Mouse (Mus musculus) macrophage (primary cell): Measurements from ENCODE around the gene Meiob. TPM values are rescaled to one million over a fixed set of nuclear protein-coding genes. Genes with fewer than 3 reads are reported as not detected.

Source experiments
- H3K27ac ChIP-seq: fragments of 350-480 bp; formaldehyde crosslinking; 2 replicates; pipeline ENCODE4 v1.9.0; 2021
- H3K36me3 ChIP-seq: fragments of 350-480 bp; formaldehyde crosslinking; 2 replicates; pipeline ENCODE4 v1.9.0; 2021; ENCODE audit errors: inconsistent target
- H3K4me3 ChIP-seq: fragments of 350-480 bp; formaldehyde crosslinking; 2 replicates; pipeline ENCODE4 v1.9.0; 2021; ENCODE audit errors: inconsistent target
- H3K79me2 ChIP-seq: fragments of 350-480 bp; formaldehyde crosslinking; 2 replicates; pipeline ENCODE4 v1.9.0; 2021; ENCODE audit errors: inconsistent target
- WGBS: methylation state at CpG from one replicate; pipeline ENCODE4 v1.1.7; 2026; ENCODE audit warnings: inconsistent platforms; ENCODE audit not compliant: missing documents; 5-methylcytosine and 5-hydroxymethylcytosine counted together
- polyA plus RNA-seq: library from polyadenylated mRNA; stranded (reverse); fragments of 250-400 nt; gene quantifications from 3 replicates; pipeline ENCODE4 v1.2.4, GENCODE M21; 2018; ENCODE audit warnings: inconsistent platforms
- total RNA-seq, 78 experiments: library from RNA; depleted of rRNA; stranded (reverse); fragments of 250-400 nt; gene quantifications; 1 replicate in 9 of 78; 2 replicates in 24 of 78; 3 replicates in 43 of 78; 4 replicates in 2 of 78; pipeline ENCODE4 v1.2.4; 2018; ENCODE audit warnings: inconsistent platforms in 56 of 78

Meiob gene
- total RNA-seq (2018; cell fraction: chromatin; rRNA removed), result under 1 TPM in 1 of 26 experiments, not detected in 25; 0.36 TPM
- total RNA-seq (2018; cell fraction: cytosol; rRNA removed), result not detected
- total RNA-seq (2018; cell fraction: nucleus; rRNA removed), result not detected
- not detected in 3 replicates for polyA plus RNA-seq

DNA sequence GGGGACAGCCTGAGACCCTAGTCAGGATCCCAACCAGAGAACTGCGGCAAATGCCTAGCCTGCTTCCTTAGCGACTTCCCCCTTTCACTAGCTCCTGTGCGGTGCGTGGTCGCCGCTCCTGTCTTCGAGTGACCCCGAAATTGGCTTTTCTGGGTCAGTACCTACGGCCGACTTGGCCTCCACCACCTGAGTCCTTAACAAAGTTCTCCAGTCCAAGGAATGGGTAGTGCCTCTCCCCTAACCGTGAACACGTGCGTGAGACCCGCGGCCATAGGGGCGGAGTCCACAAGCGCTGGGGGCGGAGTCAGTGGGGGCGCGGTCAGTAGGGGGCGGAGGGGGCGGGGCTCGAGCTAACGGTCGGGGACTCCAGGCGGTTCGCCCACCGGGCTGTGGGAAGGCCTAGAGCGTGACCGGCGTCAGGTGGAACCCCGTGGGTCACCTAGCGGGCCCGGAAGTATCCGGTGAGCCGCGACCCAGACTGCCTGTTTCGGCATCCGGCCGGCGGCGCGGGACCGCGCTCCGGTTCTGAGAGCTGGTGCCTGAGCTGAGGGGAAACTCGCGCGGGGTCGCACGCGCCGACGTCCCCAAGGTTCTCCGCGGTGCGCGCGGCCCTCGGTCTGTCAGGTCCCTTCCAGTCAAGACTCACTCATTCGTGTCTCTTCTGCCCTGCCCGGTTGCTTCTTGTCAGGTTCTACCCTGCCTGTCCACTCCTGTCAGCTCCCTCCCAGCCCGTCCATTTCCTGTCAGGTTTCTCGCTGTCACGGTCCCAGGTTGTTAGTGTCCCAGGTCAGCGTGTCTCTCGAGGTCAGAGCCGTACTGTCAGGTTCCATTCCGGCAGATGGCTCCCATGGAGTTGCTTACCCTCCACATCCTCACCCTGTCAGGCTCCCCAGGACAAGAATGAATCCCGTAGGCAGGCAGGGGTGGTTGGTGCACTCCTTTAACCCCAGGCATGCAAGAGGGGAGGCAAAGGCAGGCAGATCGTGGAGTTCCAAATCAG, at the start of gene Meiob:
Gene Meiob, plus strand, starts transcription at position 338 of the 1,000 bp plus-strand sequence.
- Histone ChIP-seq H3K4me3 (peak within 1 kb of the TSS; percentile 50), H3K36me3 (no peaks in the 10 kb centered on the region), H3K27ac (no peak within 1 kb of the TSS), H3K79me2 (no peaks in the 10 kb centered on the region)
- 2% methylated on average over 68 of the region's 71 CpGs for WGBS

DNA sequence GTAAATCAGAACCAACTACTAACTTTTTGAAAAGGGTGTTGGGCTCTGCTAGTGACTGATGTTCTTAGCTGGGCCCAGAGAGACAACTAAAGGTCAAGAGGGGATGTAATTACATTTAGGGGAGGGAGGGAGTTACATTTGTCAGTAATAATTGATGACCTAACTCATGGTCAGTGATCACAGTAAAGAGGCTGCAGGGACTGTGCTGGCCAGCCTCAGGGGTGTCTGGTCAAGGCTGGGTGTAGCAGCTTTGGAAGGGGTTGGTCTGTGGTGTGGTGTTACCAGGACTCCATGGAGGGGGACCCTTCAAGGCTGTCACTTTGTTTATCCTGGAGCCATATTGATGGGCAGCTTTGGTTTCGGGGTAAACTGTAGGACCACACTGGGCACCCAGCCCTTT, 46.7 kb upstream of the Meiob start:
- Histone ChIP-seq H3K36me3 (no peaks in the 10 kb centered on the region), H3K79me2 (no peaks in the 10 kb centered on the region), H3K4me3 (no peak overlapping the region), H3K27ac (no peak overlapping the region)
- WGBS, result 100% methylated on average over 1 of the region's 1 CpGs

DNA sequence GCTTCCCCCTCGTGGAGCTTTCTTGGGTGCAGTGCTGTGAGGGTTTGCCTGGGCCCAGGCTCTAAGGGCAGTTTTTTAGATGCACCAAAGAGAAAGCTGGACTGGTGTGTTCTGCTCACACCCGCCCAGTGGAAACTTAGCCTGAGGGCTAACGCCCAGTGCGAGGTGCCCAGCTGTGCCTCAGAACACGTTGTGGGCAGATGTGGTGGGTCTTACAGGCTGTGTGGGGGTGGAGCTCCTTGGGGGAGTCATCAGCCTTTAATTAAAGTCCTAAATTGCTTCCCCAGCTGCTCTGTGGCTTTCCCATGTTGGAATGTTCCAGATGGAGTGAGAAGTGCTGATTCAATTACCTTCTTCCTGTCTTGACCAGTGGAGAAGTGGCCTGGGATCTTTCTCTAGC, 43.0 kb upstream of the Meiob start:
- Histone ChIP-seq H3K79me2 (no peaks in the 10 kb centered on the region), H3K36me3 (no peaks in the 10 kb centered on the region), H3K4me3 (no peak overlapping the region), H3K27ac (no peak overlapping the region)
- WGBS, result 57% methylated on average over 5 of the region's 5 CpGs

DNA sequence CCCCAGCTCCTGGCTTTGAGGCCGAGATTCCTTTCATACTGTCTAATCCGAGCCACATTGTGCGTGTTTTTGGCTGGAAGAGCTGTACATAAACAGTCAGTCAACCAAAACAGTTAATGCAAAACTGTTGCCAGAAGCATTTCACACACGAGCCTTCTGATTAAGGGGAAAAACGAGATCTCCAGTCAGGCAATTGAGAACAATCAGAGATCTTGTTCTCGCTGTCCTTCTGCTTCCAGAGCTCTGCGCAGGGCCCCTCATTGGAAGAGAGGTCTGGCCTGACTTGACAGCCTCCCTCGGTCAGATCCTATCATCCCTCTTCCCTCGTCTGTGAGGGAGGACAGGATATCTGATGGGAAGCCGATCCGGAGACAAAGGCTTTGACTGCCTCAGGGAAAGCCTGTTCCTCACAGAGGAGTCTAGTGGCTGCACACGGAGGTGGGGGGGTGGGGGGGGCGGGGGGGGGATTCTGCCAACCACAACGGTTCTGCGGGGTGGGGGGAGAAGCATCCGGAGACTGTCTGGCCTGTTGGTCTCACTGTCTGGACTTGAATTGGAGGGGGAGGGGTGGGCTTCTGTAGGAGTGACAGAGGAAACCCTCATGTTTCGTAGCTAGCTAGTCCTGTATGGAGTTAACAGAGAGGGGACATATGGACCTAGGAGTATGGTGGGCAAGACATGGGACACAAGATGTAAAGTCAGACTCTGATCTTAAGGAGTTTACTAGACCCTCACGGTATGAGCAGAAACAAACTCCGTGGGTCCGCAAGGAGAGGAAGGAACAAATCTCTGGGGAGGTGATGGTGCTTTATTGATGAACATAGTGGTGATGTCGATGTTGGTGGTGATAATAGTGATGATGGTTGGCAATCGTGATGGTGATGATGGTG, 38.8 kb upstream of the Meiob start:
- H3K27ac ChIP-seq, result no peak overlapping the region
- no peaks in the 10 kb centered on the region for H3K79me2 ChIP-seq
- WGBS, result 54% methylated on average over 22 of the region's 22 CpGs
- H3K4me3 ChIP-seq, result no peak overlapping the region
- no peaks in the 10 kb centered on the region for H3K36me3 ChIP-seq

DNA sequence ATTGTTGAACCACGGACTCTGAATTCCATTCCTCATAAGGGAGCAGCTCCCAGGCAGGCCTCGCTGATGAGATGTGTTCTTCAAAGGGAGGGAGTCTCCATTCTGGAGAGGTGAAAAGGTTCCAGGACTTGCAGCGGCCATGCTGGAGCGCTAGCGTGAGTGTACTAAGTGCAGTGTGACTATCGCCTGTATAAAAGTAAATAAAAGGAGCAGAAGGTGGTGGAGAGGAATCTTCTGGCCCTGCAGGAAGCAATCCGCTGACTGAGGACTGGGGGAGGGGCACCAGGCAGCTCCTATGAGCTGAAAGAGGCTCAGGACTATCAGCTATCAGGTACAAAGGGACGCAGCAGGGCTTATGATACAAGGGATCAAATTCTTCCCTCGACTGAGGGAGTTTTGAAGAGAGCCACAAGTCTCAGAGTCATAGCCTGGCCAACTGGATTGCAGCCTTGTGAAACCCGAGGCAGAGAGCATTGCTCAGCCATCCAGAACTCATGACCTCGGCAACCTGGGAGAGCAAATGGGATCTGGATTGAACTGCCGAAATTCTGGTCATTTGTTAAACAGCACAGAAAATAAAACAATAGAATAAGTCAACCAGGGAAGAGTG, 37.7 kb upstream of the Meiob start:
- Histone ChIP-seq H3K79me2 (no peaks in the 10 kb centered on the region), H3K4me3 (no peak overlapping the region), H3K27ac (no peak overlapping the region), H3K36me3 (no peaks in the 10 kb centered on the region)
- 46% methylated on average over 12 of the region's 12 CpGs for WGBS

DNA sequence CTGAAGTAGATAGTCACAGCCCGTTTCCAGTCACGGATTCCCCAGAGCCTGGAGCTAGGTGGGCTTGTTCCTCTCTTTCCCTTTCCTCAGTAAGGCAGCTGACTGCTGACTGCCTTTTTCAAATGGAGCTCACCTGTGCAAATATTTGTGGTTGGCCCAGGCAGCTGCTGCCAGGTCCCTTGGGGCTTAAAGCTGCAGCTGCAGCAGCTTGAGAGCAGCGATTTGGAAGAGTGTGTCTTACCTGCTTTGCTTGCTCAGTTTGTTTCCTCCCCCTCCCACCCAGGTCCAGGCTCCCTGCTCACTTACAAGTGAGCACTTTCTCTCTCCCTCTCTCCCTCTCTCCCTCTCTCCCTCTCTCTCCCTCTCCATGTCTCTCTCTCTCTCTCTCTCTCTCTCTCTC, 34.9 kb upstream of the Meiob start:
- no peak overlapping the region for H3K27ac ChIP-seq
- WGBS, result 33% methylated on average over 3 of the region's 3 CpGs
- no peaks in the 10 kb centered on the region for H3K36me3 ChIP-seq
- no peak overlapping the region for H3K4me3 ChIP-seq
- no peaks in the 10 kb centered on the region for H3K79me2 ChIP-seq

DNA sequence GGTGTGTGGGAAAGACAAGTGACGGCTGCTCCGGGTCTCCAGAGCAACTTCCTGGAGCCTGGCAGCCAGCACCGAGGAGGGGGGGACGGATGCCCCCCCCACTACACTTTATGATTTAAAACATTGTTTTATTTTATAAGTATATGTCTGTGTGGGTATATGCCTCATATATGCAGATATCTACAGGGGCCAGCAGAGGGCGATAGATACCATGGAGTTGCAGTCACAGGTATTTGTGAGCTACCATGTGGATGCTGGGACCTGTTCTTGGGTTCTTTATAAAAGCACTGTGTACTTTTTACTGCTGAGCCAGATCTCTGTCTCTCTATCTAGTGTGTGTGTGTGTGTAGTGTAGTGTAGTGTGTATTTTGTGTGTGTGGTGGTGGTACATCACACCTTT, 30.8 kb upstream of the Meiob start:
- no peak overlapping the region for H3K4me3 ChIP-seq
- H3K36me3 ChIP-seq, result no peaks in the 10 kb centered on the region
- WGBS, result 83% methylated on average over 5 of the region's 5 CpGs
- no peaks in the 10 kb centered on the region for H3K79me2 ChIP-seq
- H3K27ac ChIP-seq, result no peak overlapping the region

DNA sequence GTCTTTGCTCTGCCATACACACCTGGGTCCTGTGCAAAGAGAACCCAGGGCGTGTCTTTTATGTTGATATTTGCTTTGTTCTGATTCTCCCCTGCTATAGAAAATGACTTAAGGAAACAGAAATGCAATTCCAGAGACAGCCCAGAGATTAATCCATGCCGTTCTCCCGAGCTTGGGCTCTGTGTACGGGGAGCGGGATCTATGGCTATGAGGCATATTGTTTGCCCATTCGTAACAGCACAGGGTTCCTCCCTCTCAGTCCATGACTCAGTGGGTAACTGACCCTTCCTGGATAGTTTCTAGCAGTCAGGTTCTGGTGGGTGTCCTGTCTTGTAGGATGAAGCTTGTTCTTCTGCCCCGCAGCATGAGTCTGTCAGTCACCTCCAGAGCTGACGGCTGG, 28.9 kb upstream of the Meiob start:
- no peaks in the 10 kb centered on the region for H3K36me3 ChIP-seq
- WGBS, result 85% methylated on average over 8 of the region's 8 CpGs

DNA sequence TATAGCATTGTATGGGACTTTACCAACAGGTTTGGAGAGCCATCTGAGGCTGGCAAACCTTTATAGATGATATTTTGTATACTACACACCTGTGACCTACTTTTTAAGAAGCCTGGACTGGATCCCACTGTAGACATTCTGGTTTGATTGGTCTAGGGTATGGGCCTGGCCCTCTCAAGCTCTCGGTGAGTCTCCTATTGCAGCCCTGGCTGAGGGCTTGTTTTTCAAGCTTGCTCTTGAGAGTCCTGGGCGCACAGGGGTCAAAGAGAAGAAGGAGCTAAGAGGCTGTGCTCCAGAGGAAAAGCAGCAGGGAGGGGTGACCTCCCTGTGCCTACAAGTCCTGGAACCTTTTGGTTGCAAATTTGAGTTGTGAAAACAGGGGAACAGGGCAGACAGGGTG, 27.0 kb upstream of the Meiob start:
- H3K36me3 ChIP-seq, result no peaks in the 10 kb centered on the region
- WGBS, result 96% methylated on average over 2 of the region's 2 CpGs
- H3K27ac ChIP-seq, result no peak overlapping the region
- no peaks in the 10 kb centered on the region for H3K79me2 ChIP-seq
- no peak overlapping the region for H3K4me3 ChIP-seq

More for the DNA sequence above, 28.9 kb upstream of the Meiob start:
- Histone ChIP-seq H3K27ac (no peak overlapping the region), H3K4me3 (no peak overlapping the region), H3K79me2 (no peaks in the 10 kb centered on the region)

DNA sequence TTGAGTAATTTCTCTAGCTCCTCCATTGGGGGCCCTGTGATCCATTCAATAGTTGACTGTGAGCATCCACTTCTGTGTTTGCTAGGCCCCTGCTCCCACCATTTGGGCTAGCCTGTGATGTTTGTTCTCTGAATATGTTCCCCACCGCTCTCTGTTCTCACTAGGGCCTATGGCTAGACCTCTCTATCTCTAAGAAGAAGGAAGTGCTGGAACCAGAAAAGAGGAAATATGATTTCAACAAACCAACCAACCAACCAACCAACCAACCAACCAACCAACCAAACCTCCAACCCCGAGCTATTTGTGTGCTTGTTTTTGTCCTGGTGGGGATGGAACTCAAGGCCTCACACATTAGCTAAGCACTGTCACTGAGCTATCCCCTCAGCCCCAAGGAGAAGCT, 23.3 kb upstream of the Meiob start:
- Histone ChIP-seq H3K79me2 (no peaks in the 10 kb centered on the region), H3K27ac (no peak overlapping the region), H3K36me3 (no peaks in the 10 kb centered on the region), H3K4me3 (no peak overlapping the region)
- WGBS, result 13% methylated on average over 2 of the region's 2 CpGs

DNA sequence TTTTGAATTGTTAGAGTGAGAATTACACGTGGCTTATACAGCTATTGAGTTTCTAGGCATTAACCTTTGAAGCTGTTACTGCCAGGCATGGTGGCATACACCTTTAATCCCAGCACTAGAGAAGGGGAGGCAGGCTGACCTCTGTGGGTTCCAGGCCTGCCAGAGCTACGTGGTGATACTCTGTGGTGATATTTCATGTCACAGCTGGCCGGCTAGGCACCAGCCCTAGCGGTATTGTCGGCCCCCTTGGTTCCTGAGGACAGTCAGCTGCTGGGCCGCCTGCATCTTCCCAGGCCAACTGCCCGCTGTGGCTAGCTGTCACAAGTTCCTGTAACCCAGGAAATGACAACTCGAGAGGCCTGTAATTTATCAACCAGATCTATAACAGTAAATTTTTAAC, 11.9 kb upstream of the Meiob start:
- WGBS, result 45% methylated on average over 8 of the region's 8 CpGs
- Histone ChIP-seq H3K4me3 (no peak overlapping the region), H3K27ac (no peak overlapping the region), H3K36me3 (no peaks in the 10 kb centered on the region), H3K79me2 (no peaks in the 10 kb centered on the region)

DNA sequence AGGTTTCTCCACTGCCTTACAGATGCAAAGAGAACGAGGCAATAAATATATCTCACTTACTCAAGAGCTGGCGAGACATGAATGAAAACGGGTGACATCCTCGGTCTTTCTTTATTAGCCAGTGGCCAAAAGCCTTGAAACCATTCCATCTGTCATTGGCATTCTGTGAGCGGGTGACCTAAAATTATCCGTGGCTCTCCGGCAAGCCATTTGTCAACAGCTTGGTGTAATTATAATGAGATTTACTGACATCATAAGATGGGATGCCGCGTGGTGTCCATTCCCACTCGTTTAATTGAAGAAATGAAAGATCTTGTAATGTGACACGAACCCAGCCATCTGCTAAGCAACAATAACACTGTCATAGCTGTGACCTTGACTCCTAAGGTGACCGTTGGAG, 9.3 kb upstream of the Meiob start:
- no peaks in the 10 kb centered on the region for H3K79me2 ChIP-seq
- WGBS, result 84% methylated on average over 11 of the region's 12 CpGs
- H3K4me3 ChIP-seq, result no peak overlapping the region

DNA sequence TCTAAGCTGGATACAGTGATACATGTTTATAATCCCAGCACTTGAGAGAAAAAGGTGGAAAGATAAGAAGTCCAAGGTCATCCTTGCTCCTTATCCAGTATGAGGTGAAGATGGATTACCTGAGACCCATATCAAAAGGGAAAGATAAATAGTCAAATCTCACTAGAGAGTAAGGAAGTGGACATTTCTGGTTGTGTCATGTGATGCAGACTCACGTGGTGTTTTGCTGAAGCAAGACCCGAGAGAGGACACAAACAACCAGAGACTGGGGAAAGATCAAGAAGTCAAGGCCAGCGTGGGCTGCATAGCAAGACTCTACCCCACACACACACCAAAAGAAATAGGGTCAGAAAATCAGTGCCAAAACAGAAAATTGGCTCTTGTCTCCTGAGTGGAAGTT, 7.1 kb upstream of the Meiob start:
- Histone ChIP-seq H3K79me2 (no peaks in the 10 kb centered on the region), H3K36me3 (no peaks in the 10 kb centered on the region), H3K4me3 (no peak overlapping the region), H3K27ac (no peak overlapping the region)
- 31% methylated on average over 3 of the region's 3 CpGs for WGBS

More for the DNA sequence above, 9.3 kb upstream of the Meiob start:
- Histone ChIP-seq H3K27ac (no peak overlapping the region), H3K36me3 (no peaks in the 10 kb centered on the region)

DNA sequence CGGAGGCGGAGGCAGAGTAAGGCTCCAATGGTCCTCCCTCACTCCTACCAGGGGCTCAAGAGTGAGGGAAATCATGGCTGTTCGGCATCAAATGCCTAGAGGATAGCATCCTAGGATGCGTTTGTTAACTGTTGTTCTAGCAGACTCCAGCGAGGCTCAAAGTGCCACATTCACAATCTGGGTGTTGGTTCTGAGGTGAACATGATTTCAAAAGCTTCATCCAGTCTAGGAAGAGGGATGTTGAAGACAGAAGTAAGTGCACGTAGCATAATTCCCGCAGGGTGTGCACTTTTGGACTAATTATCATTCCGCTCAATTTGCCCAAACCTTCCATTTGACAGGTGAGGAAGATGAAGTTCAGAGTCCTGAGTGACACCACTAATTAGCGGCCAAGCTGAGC, 5.9 kb upstream of the Meiob start:
- WGBS, result 83% methylated on average over 9 of the region's 9 CpGs
- no peaks in the 10 kb centered on the region for H3K79me2 ChIP-seq
- no peak overlapping the region for H3K4me3 ChIP-seq
- no peak overlapping the region for H3K27ac ChIP-seq
- no peaks in the 10 kb centered on the region for H3K36me3 ChIP-seq
